Mouse (Mus musculus) hindbrain, embryonic 14.5 days (tissue): Measurements from ENCODE around the gene Slc7a6. TPM values are rescaled to one million over a fixed set of nuclear protein-coding genes. Genes with fewer than 3 reads are reported as not detected.
"Not testable (repeated sequence)": the region's sequence is repeated elsewhere in the genome, so short reads cannot be mapped to it uniquely, and the experiment has no call there.

ENCODE experiments used
- ATAC-seq: fragments of 200-750 bp; cut with Nextera tagmentation; 2 replicates; pipeline ENCODE4 v1.8.0; 2017; ENCODE audit warnings: moderate number of reproducible peaks, mild to moderate bottlenecking, moderate TSS enrichment, moderate library complexity; ENCODE audit not compliant: low FRiP score
- DNase-seq: peaks from one replicate; pipeline ENCODE4 v3.0.0-alpha.2; 2015; ENCODE audit warnings: low spot score
- H3K27ac ChIP-seq: fragments of 300-500 bp; sonication (generic); 2 replicates; pipeline ENCODE4 v1.5.1; 2014; ENCODE audit warnings: mild to moderate bottlenecking, moderate library complexity
- H3K27me3 ChIP-seq: fragments of 300-500 bp; sonication (generic); 2 replicates; pipeline ENCODE4 v1.6.1; 2014; ENCODE audit warnings: mild to moderate bottlenecking, low read length, mixed read lengths; ENCODE audit not compliant: control insufficient read depth, insufficient read depth
- H3K36me3 ChIP-seq: fragments of 300-500 bp; sonication (generic); replicated peaks from 2 replicates; pipeline ENCODE4 v1.6.1; 2014; ENCODE audit not compliant: control insufficient read depth, insufficient read depth
- H3K4me1 ChIP-seq: fragments of 300-500 bp; sonication (generic); replicated peaks from 2 replicates; pipeline ENCODE4 v1.6.1; 2014; ENCODE audit warnings: antibody characterized with exemption, low read length, mixed read lengths; ENCODE audit not compliant: control insufficient read depth, insufficient read depth
- H3K4me2 ChIP-seq: fragments of 300-500 bp; sonication (generic); replicated peaks from 2 replicates; pipeline ENCODE4 v1.6.1; 2014; ENCODE audit warnings: mild to moderate bottlenecking, moderate library complexity
- H3K4me3 ChIP-seq: fragments of 300-500 bp; sonication (generic); replicated peaks from 2 replicates; pipeline ENCODE4 v1.5.1; 2014; ENCODE audit warnings: mild to moderate bottlenecking, low read length
- H3K9ac ChIP-seq: fragments of 300-500 bp; sonication (generic); 2 replicates; pipeline ENCODE4 v1.6.1; 2014
- H3K9me3 ChIP-seq: fragments of 300-500 bp; sonication (generic); 2 replicates; pipeline ENCODE4 v1.6.1; 2016; ENCODE audit warnings: low read length; ENCODE audit not compliant: control insufficient read depth
- WGBS: fragments of 180-500 bp; shearing (Covaris S2); extraction: QIAGEN DNeasy Blood & Tissue Kit; methylation state at CpG from one replicate; pipeline ENCODE4 v1.1.7; 2014; 5-methylcytosine and 5-hydroxymethylcytosine counted together
- polyA plus RNA-seq: library from polyadenylated mRNA; unstranded; fragments of >200 nt; fragmentation: Nextera tagmentation; extraction: Ambion mirVana; gene quantifications from 2 replicates; pipeline ENCODE4 v1.2.1, GENCODE M21; 2014

The Slc7a6 gene
- polyA plus RNA-seq, 1 experiment from 2014 or later: 67.3 TPM

GRCm38 (mm10) chr8:106193162-106193561 lies 24.5 kb downstream of the Slc7a6 start:
- Histone ChIP-seq H3K4me1 (no peaks in the 10 kb centered on the region), H3K4me3 (no peak overlapping the region), H3K4me2 (no peak overlapping the region), H3K9ac (no peak overlapping the region), H3K36me3 (peaks cover 86% of the 10 kb centered on the region), H3K9me3 (no peaks in the 10 kb centered on the region), H3K27me3 (no peaks in the 10 kb centered on the region), H3K27ac (no peak overlapping the region)
- no peak for ATAC-seq
- no peak for DNase-seq
- WGBS: 91% methylated on average over 6 of the region's 6 CpGs

- peaks cover 93% of the 10 kb centered on the region for H3K36me3 ChIP-seq
- DNase-seq (no peak), ATAC-seq (no peak)
- H3K9ac ChIP-seq: no peak overlapping the region
- no peak overlapping the region for H3K4me2 ChIP-seq
- no peaks in the 10 kb centered on the region for H3K4me1 ChIP-seq
- H3K27me3 ChIP-seq: no peaks in the 10 kb centered on the region
- no peak overlapping the region for H3K4me3 ChIP-seq
- no peak overlapping the region for H3K27ac ChIP-seq
- 94% methylated on average over 5 of the region's 5 CpGs for WGBS
- no peaks in the 10 kb centered on the region for H3K9me3 ChIP-seq
Measured at GRCm38 (mm10) chr8:106194062-106194461, 25.4 kb downstream of the Slc7a6 start.

GRCm38 (mm10) chr8:106198741-106199140 lies 30.1 kb downstream of the Slc7a6 start:
- Histone ChIP-seq H3K36me3 (peaks cover 98% of the 10 kb centered on the region), H3K27ac (no peak overlapping the region), H3K4me3 (no peak overlapping the region), H3K9ac (no peak overlapping the region), H3K27me3 (no peaks in the 10 kb centered on the region), H3K4me1 (no peaks in the 10 kb centered on the region), H3K9me3 (no peaks in the 10 kb centered on the region), H3K4me2 (no peak overlapping the region)
- peak; percentile 53 for DNase-seq
- 19% methylated on average over 1 of the region's 1 CpGs for WGBS
- no peak for ATAC-seq

DNA sequence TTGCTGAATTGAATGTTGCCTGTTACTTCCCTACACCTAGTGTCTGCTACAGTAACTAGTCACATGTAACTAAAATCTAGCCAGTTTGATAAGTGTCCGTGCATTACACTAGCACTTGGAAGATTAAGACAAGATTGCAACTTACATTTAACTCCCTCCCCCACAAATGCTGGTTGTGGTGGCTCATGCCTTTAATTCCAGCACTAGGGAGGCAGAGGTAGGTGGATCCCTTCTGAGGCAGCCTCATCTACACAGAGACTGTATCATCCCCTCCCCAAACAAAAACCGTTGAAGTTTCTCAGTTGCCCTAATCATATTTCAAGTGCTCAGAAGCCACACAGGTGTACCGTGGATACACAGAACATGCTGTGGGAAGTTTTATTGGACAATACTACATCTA lies 30.9 kb downstream of the Slc7a6 start:
- H3K4me3 ChIP-seq, H3K4me1 ChIP-seq, H3K27me3 ChIP-seq, DNase-seq, ATAC-seq, H3K9me3 ChIP-seq, H3K27ac ChIP-seq, H3K4me2 ChIP-seq, H3K9ac ChIP-seq: not testable (repeated sequence)
- 89% methylated on average over 3 of the region's 3 CpGs for WGBS
- H3K36me3 ChIP-seq: peaks cover 97% of the 10 kb centered on the region

DNA sequence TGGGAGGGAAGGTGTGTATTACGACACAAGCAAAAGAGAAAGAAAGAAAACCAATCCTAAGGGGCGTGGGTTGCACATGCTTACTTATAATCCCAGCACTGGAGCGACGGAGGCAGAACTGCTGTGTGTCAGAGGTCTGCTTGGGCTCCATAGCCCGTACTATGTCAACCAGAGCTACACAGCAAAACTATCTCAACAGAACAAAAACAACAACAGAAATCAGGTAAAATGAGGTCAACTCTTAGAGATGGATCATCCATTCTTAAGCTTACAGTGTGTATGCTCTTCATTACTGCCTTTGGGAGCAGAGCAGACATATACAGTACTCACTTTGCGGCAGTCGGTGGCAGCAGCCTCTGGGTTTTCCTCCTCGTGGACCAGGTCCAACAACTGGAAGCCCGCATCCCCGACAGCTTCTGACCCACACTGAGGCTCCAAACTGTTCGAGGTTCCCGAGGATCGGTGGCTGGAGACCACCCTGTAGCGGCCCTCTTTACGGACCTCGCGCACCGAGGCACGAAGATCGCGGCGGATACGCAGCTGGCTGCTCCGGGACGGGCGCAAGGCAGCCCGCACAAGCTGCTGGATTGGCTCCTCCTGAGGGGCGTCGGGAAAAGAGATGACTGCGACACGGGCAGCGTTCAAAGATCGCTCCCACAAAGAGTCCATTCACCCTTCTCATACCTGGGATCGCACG lies 41.5 kb downstream of the Slc7a6 start:
- peak overlapping the region; percentile 72 for H3K4me3 ChIP-seq
- peak overlapping the region; percentile 51 for H3K4me2 ChIP-seq
- H3K36me3 ChIP-seq: peaks cover 59% of the 10 kb centered on the region
- WGBS: 1% methylated on average over 35 of the region's 35 CpGs
- peak; percentile 72 for ATAC-seq
- peak overlapping the region; percentile 85 for H3K9ac ChIP-seq
- no peak for DNase-seq
- H3K4me1 ChIP-seq: peaks cover 14% of the 10 kb centered on the region
- H3K9me3 ChIP-seq: no peaks in the 10 kb centered on the region
- H3K27ac ChIP-seq: peak overlapping the region; percentile 91
- H3K27me3 ChIP-seq: no peaks in the 10 kb centered on the region

- under 1% methylated on average over 52 of the region's 52 CpGs for WGBS
- Histone ChIP-seq H3K27ac (peak within 1 kb of the TSS; percentile 91), H3K9ac (peak within 1 kb of the TSS; percentile 85), H3K36me3 (peaks cover 59% of the 10 kb centered on the region), H3K4me3 (peak within 1 kb of the TSS; percentile 72), H3K4me1 (peaks cover 14% of the 10 kb centered on the region), H3K4me2 (peak within 1 kb of the TSS; percentile 51), H3K27me3 (no peaks in the 10 kb centered on the region), H3K9me3 (no peaks in the 10 kb centered on the region)
- DNase-seq (peak; percentile 95), ATAC-seq (peak; percentile 99)
Measured at GRCm38 (mm10) chr8:106210821-106211345, 42.2 kb downstream of the Slc7a6 start, which contains the start of the genes Slc7a6os and Prmt7. Gene Slc7a6os (minus strand): TSS chr8:106210935. Gene Prmt7 (plus strand): TSS chr8:106210936.

- H3K36me3 ChIP-seq: peaks cover 62% of the 10 kb centered on the region
- ATAC-seq: no peak
- DNase-seq: peak; percentile 45
- H3K27me3 ChIP-seq: no peaks in the 10 kb centered on the region
- 7% methylated on average over 13 of the region's 13 CpGs for WGBS
- no peaks in the 10 kb centered on the region for H3K9me3 ChIP-seq
- peak overlapping the region; percentile 91 for H3K27ac ChIP-seq
- H3K9ac ChIP-seq: peak overlapping the region; percentile 85
- H3K4me2 ChIP-seq: peak overlapping the region; percentile 51
- H3K4me3 ChIP-seq: peak overlapping the region; percentile 72
- peaks cover 14% of the 10 kb centered on the region for H3K4me1 ChIP-seq
Measured at GRCm38 (mm10) chr8:106211421-106211820, 42.8 kb downstream of the Slc7a6 start.

DNA sequence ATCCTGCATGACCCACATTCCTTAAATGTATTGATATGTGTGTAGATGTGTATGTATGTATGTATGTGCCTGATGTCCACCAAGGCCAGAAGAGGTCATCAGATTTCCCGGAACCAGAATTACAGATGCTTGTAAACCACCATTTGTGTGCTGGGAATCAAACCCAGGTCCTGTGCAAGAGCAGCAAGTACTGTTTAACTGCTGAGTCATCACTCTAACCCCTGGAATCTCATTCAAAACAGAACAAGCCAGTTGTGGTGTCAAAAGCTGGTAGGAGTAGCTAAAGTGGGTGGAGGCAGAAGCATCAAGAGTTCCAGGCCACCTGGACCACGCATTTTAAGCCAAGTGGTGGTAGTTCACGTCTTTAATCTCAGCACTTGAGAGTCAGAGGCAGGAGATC lies 45.3 kb downstream of the Slc7a6 start:
- no peak overlapping the region for H3K9ac ChIP-seq
- H3K27me3 ChIP-seq: no peaks in the 10 kb centered on the region
- no peak overlapping the region for H3K4me3 ChIP-seq
- DNase-seq (no peak), ATAC-seq (no peak)
- peaks cover 62% of the 10 kb centered on the region for H3K36me3 ChIP-seq
- H3K27ac ChIP-seq: no peak overlapping the region
- WGBS: 93% methylated on average over 3 of the region's 3 CpGs
- H3K4me2 ChIP-seq: no peak overlapping the region
- peaks cover 14% of the 10 kb centered on the region for H3K4me1 ChIP-seq
- H3K9me3 ChIP-seq: no peaks in the 10 kb centered on the region

- Histone ChIP-seq H3K4me2 (no peak overlapping the region), H3K36me3 (peaks cover 96% of the 10 kb centered on the region), H3K27ac (no peak overlapping the region), H3K9ac (no peak overlapping the region), H3K4me1 (no peaks in the 10 kb centered on the region), H3K9me3 (no peaks in the 10 kb centered on the region), H3K4me3 (no peak overlapping the region), H3K27me3 (no peaks in the 10 kb centered on the region)
- WGBS: 92% methylated on average over 3 of the region's 3 CpGs
- no peak for DNase-seq
- ATAC-seq: no peak
Measured at GRCm38 (mm10) chr8:106219620-106220019, 51.0 kb downstream of the Slc7a6 start.
